Mouse (Mus musculus) limb, embryonic 15.5 days (tissue): Measurements from ENCODE around the gene Cd40. TPM values are rescaled to one million over a fixed set of nuclear protein-coding genes. Genes with fewer than 3 reads are reported as not detected.

ENCODE experiments used
- ATAC-seq: fragments of 200-750 bp; cut with Nextera tagmentation; 2 replicates; pipeline ENCODE4 v1.8.0; 2017; ENCODE audit warnings: low read depth, moderate TSS enrichment; ENCODE audit not compliant: insufficient number of reproducible peaks, low FRiP score, low TSS enrichment
- H3K27ac ChIP-seq: fragments of 300-500 bp; sonication (generic); 2 replicates; pipeline ENCODE4 v1.5.1; 2015; ENCODE audit warnings: moderate library complexity, mild to moderate bottlenecking, inconsistent platforms
- H3K27me3 ChIP-seq: fragments of 300-500 bp; sonication (generic); 2 replicates; pipeline ENCODE4 v1.6.1; 2015; ENCODE audit warnings: inconsistent platforms
- H3K36me3 ChIP-seq: fragments of 300-500 bp; sonication (generic); 2 replicates; pipeline ENCODE4 v1.6.1; 2015; ENCODE audit warnings: inconsistent platforms
- H3K4me1 ChIP-seq: fragments of 300-500 bp; sonication (generic); 2 replicates; pipeline ENCODE4 v1.6.1; 2015; ENCODE audit warnings: inconsistent platforms
- H3K4me2 ChIP-seq: fragments of 300-500 bp; sonication (generic); 2 replicates; pipeline ENCODE4 v1.6.1; 2015; ENCODE audit warnings: mild to moderate bottlenecking, inconsistent platforms
- H3K4me3 ChIP-seq: fragments of 300-500 bp; sonication (generic); 2 replicates; pipeline ENCODE4 v1.5.1; 2015; ENCODE audit warnings: mild to moderate bottlenecking, inconsistent platforms
- H3K9ac ChIP-seq: fragments of 300-500 bp; sonication (generic); 2 replicates; pipeline ENCODE4 v1.6.1; 2015; ENCODE audit warnings: inconsistent platforms
- H3K9me3 ChIP-seq: fragments of 300-500 bp; sonication (generic); 2 replicates; pipeline ENCODE4 v1.6.1; 2016; ENCODE audit warnings: inconsistent platforms
- WGBS: fragments of 180-500 bp; shearing (Covaris S2); methylation state at CpG from one replicate; pipeline ENCODE4 v1.1.7; 2015; 5-methylcytosine and 5-hydroxymethylcytosine counted together
- polyA plus RNA-seq: library from polyadenylated mRNA; unstranded; fragments of >200 nt; fragmentation: Nextera tagmentation; extraction: Ambion mirVana; gene quantifications from 2 replicates; pipeline ENCODE4 v1.2.1, GENCODE M21; 2015

Cd40 gene
- 7.0 and 7.5 TPM in 2 replicates for polyA plus RNA-seq

DNA sequence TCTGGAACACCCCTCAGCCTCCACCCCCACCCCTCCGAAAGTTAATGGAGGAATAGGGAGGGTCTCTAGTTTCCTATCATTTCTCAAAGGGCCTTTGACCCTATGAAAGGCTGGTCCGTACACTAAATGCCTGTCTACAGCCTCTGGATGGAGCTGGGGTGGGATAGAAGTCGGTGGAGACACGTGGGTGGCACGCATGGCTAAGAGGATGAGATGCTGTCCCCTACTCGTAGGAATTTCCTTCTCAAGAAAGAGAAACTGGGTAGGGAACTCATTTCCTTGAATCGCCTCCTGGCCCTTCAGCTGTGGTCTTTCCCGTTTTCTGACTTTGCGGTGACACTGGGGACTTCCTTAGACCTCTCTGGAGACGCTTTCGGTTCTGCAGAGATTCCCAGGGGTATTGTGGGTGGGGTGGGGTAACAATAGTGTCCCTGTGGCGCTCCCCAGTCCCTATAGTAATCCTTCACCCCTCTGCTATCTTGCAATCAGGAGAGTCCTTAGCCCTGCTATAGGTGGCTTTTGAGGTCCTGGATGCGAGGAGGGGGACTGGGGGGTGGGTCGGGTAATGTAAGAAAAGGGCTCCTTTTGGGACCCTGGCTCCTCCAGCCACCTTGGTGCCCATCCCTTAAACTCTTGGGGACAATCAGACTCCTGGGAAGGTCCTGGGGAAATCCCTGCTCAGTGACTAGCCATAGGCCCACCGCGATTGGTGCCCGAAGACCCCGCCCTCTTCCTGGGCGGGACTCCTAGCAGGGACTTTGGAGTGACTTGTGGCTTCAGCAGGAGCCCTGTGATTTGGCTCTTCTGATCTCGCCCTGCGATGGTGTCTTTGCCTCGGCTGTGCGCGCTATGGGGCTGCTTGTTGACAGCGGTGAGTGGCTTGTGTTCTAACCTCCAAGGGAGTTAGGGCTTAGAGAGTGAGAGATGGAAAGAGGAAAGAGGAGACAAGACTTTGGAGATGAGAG, at the start of gene Cd40:
TSS of gene Cd40 (plus strand) at position 740 of the 965 bp plus-strand sequence.
- ATAC-seq = no peak
- Histone ChIP-seq H3K9ac (no peak within 1 kb of the TSS), H3K27me3 (0 out of 2 replicates have a peak, but pooled peaks cover 6% of the 10 kb centered on the region)

DNA sequence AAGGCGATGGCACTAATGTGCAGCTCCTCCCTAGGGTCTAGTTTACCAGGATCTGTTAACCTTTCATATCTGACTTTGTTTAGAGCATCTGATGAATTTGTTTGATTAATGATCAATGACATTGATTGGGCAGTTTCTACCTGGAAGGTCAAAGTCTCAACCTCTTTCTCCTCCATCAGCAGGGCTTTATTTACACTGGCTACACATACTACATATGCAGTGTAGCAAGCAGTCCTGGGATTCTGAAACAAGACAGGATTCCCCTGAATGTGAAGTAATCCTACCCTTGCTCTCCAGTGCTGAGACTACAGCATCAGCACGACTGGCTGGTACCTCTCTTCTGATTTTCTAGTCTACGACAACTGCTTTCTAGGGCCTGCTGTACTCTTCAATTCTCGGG, 48.6 kb upstream of the Cd40 start:
- 97% methylated on average over 4 of the region's 4 CpGs for WGBS

More for the DNA sequence above, at the start of gene Cd40:
- WGBS = 16% methylated on average over 25 of the region's 25 CpGs
- Histone ChIP-seq H3K4me3 (peak within 1 kb of the TSS; percentile 30), H3K27ac (0 out of 2 replicates have a peak within 1 kb of the TSS, but pooled peaks have one; percentile 22), H3K4me2 (peak within 1 kb of the TSS; percentile 45), H3K9me3 (no peaks in the 10 kb centered on the region), H3K36me3 (no peaks in the 10 kb centered on the region), H3K4me1 (peaks cover 11% of the 10 kb centered on the region)

GRCm38 (mm10) chr2:165007986-165008385, 47.4 kb upstream of the Cd40 start:
- Histone ChIP-seq H3K4me1 (no peaks in the 10 kb centered on the region), H3K4me3 (no peak overlapping the region), H3K9me3 (no peaks in the 10 kb centered on the region), H3K4me2 (no peak overlapping the region), H3K27ac (no peak overlapping the region), H3K36me3 (peaks cover 100% of the 10 kb centered on the region), H3K27me3 (no peaks in the 10 kb centered on the region), H3K9ac (no peak overlapping the region)
- no peak for ATAC-seq
- WGBS = 93% methylated on average over 1 of the region's 1 CpGs

More for the DNA sequence above, 48.6 kb upstream of the Cd40 start:
- ATAC-seq = no peak
- peaks cover 100% of the 10 kb centered on the region for H3K36me3 ChIP-seq
- no peak overlapping the region for H3K27ac ChIP-seq
- H3K4me2 ChIP-seq = no peak overlapping the region
- no peaks in the 10 kb centered on the region for H3K9me3 ChIP-seq
- no peaks in the 10 kb centered on the region for H3K27me3 ChIP-seq
- H3K9ac ChIP-seq = no peak overlapping the region
- no peak overlapping the region for H3K4me3 ChIP-seq
- H3K4me1 ChIP-seq = no peaks in the 10 kb centered on the region

DNA sequence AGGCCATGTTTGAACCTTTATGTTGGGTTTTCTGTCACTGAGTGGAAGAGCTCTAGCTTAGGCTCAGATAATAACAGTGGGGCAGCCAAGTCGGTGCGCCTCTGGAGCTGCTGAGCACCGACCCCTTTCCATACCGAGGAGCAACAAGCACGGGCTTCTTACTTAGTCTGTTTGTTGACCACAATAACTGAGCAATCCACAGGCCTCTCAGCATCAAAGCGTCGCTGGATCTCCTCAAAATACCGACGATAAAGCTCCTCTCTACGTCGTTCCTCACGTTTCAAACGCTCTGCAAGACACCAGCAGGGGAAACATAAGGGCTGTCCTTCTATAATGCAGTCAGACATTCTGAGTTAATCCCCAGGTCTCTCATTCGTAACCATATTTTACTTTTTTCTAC, 46.3 kb upstream of the Cd40 start:
- no peaks in the 10 kb centered on the region for H3K27me3 ChIP-seq
- H3K9me3 ChIP-seq = no peaks in the 10 kb centered on the region
- no peak overlapping the region for H3K9ac ChIP-seq
- H3K4me2 ChIP-seq = no peak overlapping the region
- no peak overlapping the region for H3K27ac ChIP-seq
- ATAC-seq = no peak
- H3K4me1 ChIP-seq = no peaks in the 10 kb centered on the region
- H3K4me3 ChIP-seq = no peak overlapping the region
- peaks cover 93% of the 10 kb centered on the region for H3K36me3 ChIP-seq
- 97% methylated on average over 14 of the region's 14 CpGs for WGBS

- H3K9me3 ChIP-seq = no peaks in the 10 kb centered on the region
- WGBS = 82% methylated on average over 2 of the region's 2 CpGs
- no peak for ATAC-seq
Measured at GRCm38 (mm10) chr2:165009581-165009980, 45.8 kb upstream of the Cd40 start.

DNA sequence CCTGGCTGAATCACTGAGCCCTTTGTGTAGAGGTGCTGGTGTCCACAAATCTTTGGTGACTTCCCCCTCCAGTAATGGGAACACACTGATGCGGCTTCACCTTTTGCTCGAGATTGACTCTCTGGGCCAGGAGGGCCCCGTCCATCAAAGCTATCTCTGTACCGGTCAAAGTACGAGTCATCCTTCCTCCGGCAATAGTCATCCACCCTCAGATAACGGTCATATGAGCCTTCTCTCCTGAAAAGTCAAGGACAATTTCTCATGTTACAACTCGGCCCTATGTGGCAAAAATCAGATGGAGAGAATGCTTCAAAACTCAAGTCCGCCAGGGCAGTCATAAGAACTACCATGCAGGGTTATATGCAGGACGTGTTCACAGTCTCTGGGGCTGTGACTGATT, 45.1 kb upstream of the Cd40 start:
- no peak overlapping the region for H3K4me3 ChIP-seq
- H3K27me3 ChIP-seq = no peaks in the 10 kb centered on the region
- H3K9ac ChIP-seq = no peak overlapping the region
- no peaks in the 10 kb centered on the region for H3K4me1 ChIP-seq
- H3K4me2 ChIP-seq = no peak overlapping the region
- no peak overlapping the region for H3K27ac ChIP-seq
- WGBS = 85% methylated on average over 10 of the region's 10 CpGs
- H3K9me3 ChIP-seq = no peaks in the 10 kb centered on the region
- H3K36me3 ChIP-seq = peaks cover 81% of the 10 kb centered on the region
- no peak for ATAC-seq

More at GRCm38 (mm10) chr2:165009581-165009980, 45.8 kb upstream of the Cd40 start:
- Histone ChIP-seq H3K4me2 (no peak overlapping the region), H3K4me3 (no peak overlapping the region), H3K27me3 (no peaks in the 10 kb centered on the region), H3K36me3 (peaks cover 89% of the 10 kb centered on the region), H3K4me1 (no peaks in the 10 kb centered on the region), H3K9ac (no peak overlapping the region), H3K27ac (no peak overlapping the region)

GRCm38 (mm10) chr2:165014935-165015334, 40.5 kb upstream of the Cd40 start:
- H3K4me3 ChIP-seq = no peak overlapping the region
- H3K9ac ChIP-seq = no peak overlapping the region
- H3K4me1 ChIP-seq = no peaks in the 10 kb centered on the region
- ATAC-seq = no peak
- H3K27me3 ChIP-seq = no peaks in the 10 kb centered on the region
- H3K9me3 ChIP-seq = no peaks in the 10 kb centered on the region
- 92% methylated on average over 5 of the region's 5 CpGs for WGBS
- H3K4me2 ChIP-seq = no peak overlapping the region
- no peak overlapping the region for H3K27ac ChIP-seq
- peaks cover 50% of the 10 kb centered on the region for H3K36me3 ChIP-seq

DNA sequence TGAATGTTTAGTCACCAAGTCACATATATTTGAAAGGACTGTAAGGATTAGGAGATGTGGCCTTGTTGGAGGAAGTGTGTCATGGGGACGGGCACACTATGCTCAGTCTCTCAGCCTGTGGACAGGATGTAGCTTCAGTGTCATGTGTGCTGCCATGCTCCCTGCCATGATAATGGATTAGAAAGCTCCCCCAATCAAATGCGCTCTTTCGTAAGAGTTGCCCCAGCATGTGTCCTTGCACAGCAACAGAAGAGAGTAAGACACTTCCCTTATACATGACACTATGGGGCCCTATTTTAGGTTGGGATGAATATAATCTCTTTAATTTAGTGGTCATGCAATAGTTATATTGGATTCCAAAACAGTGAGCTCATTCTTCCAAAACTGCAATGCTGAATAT, 34.9 kb upstream of the Cd40 start:
- Histone ChIP-seq H3K9ac (no peak overlapping the region), H3K4me1 (no peaks in the 10 kb centered on the region), H3K27me3 (no peaks in the 10 kb centered on the region), H3K36me3 (peaks cover 21% of the 10 kb centered on the region), H3K4me2 (no peak overlapping the region), H3K27ac (no peak overlapping the region), H3K9me3 (no peaks in the 10 kb centered on the region), H3K4me3 (no peak overlapping the region)
- WGBS = 87% methylated on average over 3 of the region's 3 CpGs
- no peak for ATAC-seq

- Histone ChIP-seq H3K4me2 (no peak overlapping the region), H3K27me3 (no peaks in the 10 kb centered on the region), H3K9ac (no peak overlapping the region), H3K36me3 (peaks cover 6% of the 10 kb centered on the region; the same call in 1 of the 2 replicates), H3K4me1 (no peaks in the 10 kb centered on the region), H3K4me3 (no peak overlapping the region), H3K9me3 (no peaks in the 10 kb centered on the region), H3K27ac (no peak overlapping the region)
- WGBS = 60% methylated on average over 1 of the region's 1 CpGs
- no peak for ATAC-seq
Measured at GRCm38 (mm10) chr2:165027163-165027562, 28.3 kb upstream of the Cd40 start.

- Histone ChIP-seq H3K27ac (no peak overlapping the region), H3K27me3 (no peaks in the 10 kb centered on the region), H3K9me3 (no peaks in the 10 kb centered on the region), H3K4me3 (no peak overlapping the region), H3K4me2 (peak overlapping the region; percentile 83; the same call in 1 of the 2 replicates), H3K9ac (no peak overlapping the region), H3K36me3 (no peaks in the 10 kb centered on the region), H3K4me1 (peaks cover 20% of the 10 kb centered on the region)
- ATAC-seq = no peak
- WGBS = 37% methylated on average over 3 of the region's 3 CpGs
Measured at GRCm38 (mm10) chr2:165032533-165032932, 22.9 kb upstream of the Cd40 start.

DNA sequence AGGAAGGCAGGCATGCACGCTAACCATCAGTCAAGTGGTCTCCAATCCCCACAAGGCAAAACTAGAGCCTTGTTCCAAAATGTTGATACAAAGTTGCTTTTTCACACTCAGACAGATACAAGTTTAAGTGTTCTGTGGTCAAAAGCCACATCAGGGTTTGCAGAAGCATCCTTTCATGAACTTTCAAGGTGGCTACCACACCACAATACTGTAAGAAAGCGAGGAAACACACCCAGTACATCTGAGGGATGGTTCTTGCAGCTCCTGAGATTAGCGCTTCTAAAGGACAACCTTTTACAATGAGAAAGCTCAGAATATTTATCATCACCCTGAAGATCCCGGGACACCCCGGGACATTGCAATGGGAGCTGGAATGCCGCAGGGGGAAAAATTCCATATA, 22.1 kb upstream of the Cd40 start:
- Histone ChIP-seq H3K36me3 (no peaks in the 10 kb centered on the region), H3K4me1 (peaks cover 20% of the 10 kb centered on the region), H3K9ac (0 out of 2 replicates have a peak overlapping the region, but pooled peaks have one; percentile 98), H3K27me3 (no peaks in the 10 kb centered on the region), H3K9me3 (no peaks in the 10 kb centered on the region), H3K4me2 (peak overlapping the region; percentile 83), H3K4me3 (peak overlapping the region; percentile 95), H3K27ac (no peak overlapping the region)
- ATAC-seq = no peak
- 36% methylated on average over 6 of the region's 6 CpGs for WGBS
